Mouse (Mus musculus) liver, adult 2 months (tissue): ENCODE data around the gene Fnip2.

ENCODE experiments used
- CTCF ChIP-seq: fragments of 200-500 bp; IDR thresholded peaks from 2 replicates; pipeline ENCODE4 v1.5.1; 2011; ENCODE audit warnings: low read depth, low read length, control low read depth
- POLR2A ChIP-seq: fragments of 200-500 bp; IDR thresholded peaks from 2 replicates; pipeline ENCODE4 v1.6.1; 2011; ENCODE audit warnings: low read length, control low read depth; ENCODE audit not compliant: insufficient read depth; ENCODE audit errors: extremely low read depth

DNA sequence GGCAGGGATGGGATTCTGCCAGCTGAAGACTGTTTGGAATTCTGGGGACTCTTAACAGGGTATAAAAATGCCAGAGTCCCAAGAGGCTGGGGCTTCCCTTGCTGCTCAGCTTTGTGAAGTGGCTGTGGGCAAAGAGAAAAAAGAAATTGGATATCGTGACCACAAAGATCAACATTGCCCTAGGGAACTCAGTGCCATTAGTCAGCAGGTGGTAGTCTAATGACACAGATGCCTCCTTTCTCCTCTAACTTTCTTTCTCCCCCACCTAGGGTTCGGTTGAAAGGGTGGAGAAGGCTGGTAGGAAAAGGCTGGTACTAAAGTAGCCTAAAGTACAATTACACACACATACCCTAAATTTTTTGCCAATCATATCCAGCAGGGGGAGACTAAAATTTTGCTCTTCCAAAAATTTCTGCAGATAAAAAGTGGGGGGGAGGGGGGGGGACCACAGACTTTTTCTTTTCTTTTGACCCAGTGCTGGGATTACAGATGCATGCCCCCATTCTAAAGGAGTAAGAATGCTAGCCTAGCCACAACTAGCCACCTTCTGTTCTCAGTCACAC is 66.3 kb downstream of the Fnip2 start:
- TF ChIP-seq CTCF (no peak), POLR2A (no peak)
